Mouse (Mus musculus): ENCODE results near the gene Cisd1. TPM values are rescaled to one million over a fixed set of nuclear protein-coding genes. Genes with fewer than 3 reads are reported as not detected.

Gene Cisd1
- polyA plus RNA-seq, 1 experiment from 2014 or later: 158 TPM

DNA sequence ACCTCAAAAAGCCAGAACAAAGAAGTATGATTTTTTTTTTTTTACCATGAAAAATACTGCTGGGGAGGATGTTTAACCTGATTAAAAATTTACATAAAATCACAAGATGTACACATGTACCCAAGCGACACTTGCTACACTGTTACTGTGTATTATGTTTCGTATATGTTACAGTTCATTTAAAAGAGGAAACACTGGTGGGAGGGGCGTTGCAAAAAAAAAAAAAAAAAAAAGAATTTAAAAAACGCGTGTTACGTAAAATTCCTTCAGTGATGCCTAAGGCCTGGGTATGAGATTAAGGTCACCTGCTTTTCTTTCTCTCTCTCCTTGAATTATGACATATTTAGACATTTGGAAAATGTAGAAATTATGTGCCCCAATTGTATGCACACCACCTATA is 38.0 kb downstream of the Cisd1 start:
- no peak for ATAC-seq (replicated peaks; ENCODE audit: insufficient number of reproducible peaks, low FRiP score, low TSS enrichment)
- Histone ChIP-seq H3K27ac (ENCODE audit: low read depth, low read length) (no peak overlapping the region), H3K9me3 (replicated peaks; ENCODE audit: control insufficient read depth, low read length) (no peaks in the 10 kb centered on the region), H3K36me3 (ENCODE audit: control insufficient read depth, insufficient read depth, low read length) (no peaks in the 10 kb centered on the region), H3K4me2 (0 out of 2 replicates have a peak overlapping the region, but pooled peaks have one; percentile 58), H3K27me3 (ENCODE audit: control insufficient read depth, insufficient read depth, low read length) (no peaks in the 10 kb centered on the region), H3K4me1 (ENCODE audit: control insufficient read depth, insufficient read depth, low read length) (no peaks in the 10 kb centered on the region), H3K9ac (ENCODE audit: low read depth, low read length) (no peak overlapping the region), H3K4me3 (ENCODE audit: low read depth, low read length) (no peak overlapping the region)
- 69% methylated on average over 6 of the region's 6 CpGs for WGBS (ENCODE audit: insufficient replicate concordance)

DNA sequence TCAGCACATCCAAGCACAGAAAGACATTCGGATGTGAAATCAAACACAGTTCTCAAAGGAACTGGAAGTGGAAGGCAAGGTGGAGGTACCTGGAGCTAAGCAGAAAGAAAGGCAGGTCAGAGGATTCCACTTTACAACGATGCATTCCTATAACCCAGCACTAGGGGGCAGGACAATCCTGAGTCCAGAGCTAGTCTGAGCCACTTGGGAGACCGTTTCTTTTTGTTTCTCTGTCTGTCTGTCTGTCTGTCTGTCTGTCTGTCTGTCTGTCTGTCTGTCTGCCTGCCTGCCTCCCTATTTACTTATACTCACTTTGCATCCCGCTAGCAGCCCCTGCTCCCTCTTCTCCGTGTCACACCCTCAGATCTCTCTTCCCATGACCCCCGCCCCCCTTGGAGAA is 38.6 kb downstream of the Cisd1 start:
- 24% methylated on average over 6 of the region's 6 CpGs for WGBS (ENCODE audit: insufficient replicate concordance)
- Histone ChIP-seq H3K27ac (ENCODE audit: low read depth, low read length) (no peak overlapping the region), H3K27me3 (ENCODE audit: control insufficient read depth, insufficient read depth, low read length) (no peaks in the 10 kb centered on the region), H3K4me1 (ENCODE audit: control insufficient read depth, insufficient read depth, low read length) (no peaks in the 10 kb centered on the region), H3K9ac (ENCODE audit: low read depth, low read length) (no peak overlapping the region), H3K4me3 (ENCODE audit: low read depth, low read length) (no peak overlapping the region), H3K36me3 (ENCODE audit: control insufficient read depth, insufficient read depth, low read length) (no peaks in the 10 kb centered on the region), H3K4me2 (peak overlapping the region; percentile 58), H3K9me3 (replicated peaks; ENCODE audit: control insufficient read depth, low read length) (no peaks in the 10 kb centered on the region)
- no peak for ATAC-seq (replicated peaks; ENCODE audit: insufficient number of reproducible peaks, low FRiP score, low TSS enrichment)

DNA sequence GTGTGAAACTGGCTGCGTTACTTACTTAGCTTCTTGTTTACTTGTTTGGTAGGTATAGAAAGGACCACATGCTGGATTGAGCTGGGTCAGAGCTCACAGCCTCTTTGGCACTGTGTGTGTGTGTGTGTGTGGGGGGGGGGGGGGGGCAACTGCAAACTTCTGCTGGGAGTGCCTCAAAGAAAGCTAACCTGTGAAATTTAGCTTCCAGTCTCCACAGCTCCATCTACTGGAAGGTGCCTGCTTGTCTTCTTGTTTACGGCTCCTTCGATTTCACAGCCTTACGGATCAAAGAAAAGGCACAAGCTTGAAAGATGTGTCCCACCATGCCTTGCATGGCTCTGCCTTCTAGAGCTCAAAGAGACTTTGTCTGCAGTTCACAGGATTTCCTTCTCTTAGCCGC is 42.3 kb downstream of the Cisd1 start:
- no peak overlapping the region for H3K9ac ChIP-seq (ENCODE audit: low read depth, low read length)
- H3K4me2 ChIP-seq: 0 out of 2 replicates have a peak overlapping the region, but pooled peaks have one; percentile 7
- H3K36me3 ChIP-seq (ENCODE audit: control insufficient read depth, insufficient read depth, low read length): no peaks in the 10 kb centered on the region
- no peaks in the 10 kb centered on the region for H3K4me1 ChIP-seq (ENCODE audit: control insufficient read depth, insufficient read depth, low read length)
- H3K27ac ChIP-seq (ENCODE audit: low read depth, low read length): no peak overlapping the region
- no peaks in the 10 kb centered on the region for H3K27me3 ChIP-seq (ENCODE audit: control insufficient read depth, insufficient read depth, low read length)
- H3K4me3 ChIP-seq (ENCODE audit: low read depth, low read length): no peak overlapping the region
- ATAC-seq (replicated peaks; ENCODE audit: insufficient number of reproducible peaks, low FRiP score, low TSS enrichment): no peak
- no peaks in the 10 kb centered on the region for H3K9me3 ChIP-seq (replicated peaks; ENCODE audit: control insufficient read depth, low read length)
- WGBS (ENCODE audit: insufficient replicate concordance): 19% methylated on average over 5 of the region's 5 CpGs

GRCm38 (mm10) chr10:71300161-71300560 is 44.6 kb downstream of the Cisd1 start:
- no peak overlapping the region for H3K4me2 ChIP-seq
- H3K4me3 ChIP-seq (ENCODE audit: low read depth, low read length): no peak overlapping the region
- H3K27me3 ChIP-seq (ENCODE audit: control insufficient read depth, insufficient read depth, low read length): no peaks in the 10 kb centered on the region
- H3K27ac ChIP-seq (ENCODE audit: low read depth, low read length): no peak overlapping the region
- ATAC-seq (replicated peaks; ENCODE audit: insufficient number of reproducible peaks, low FRiP score, low TSS enrichment): no peak
- no peaks in the 10 kb centered on the region for H3K4me1 ChIP-seq (ENCODE audit: control insufficient read depth, insufficient read depth, low read length)
- H3K9me3 ChIP-seq (replicated peaks; ENCODE audit: control insufficient read depth, low read length): no peaks in the 10 kb centered on the region
- WGBS (ENCODE audit: insufficient replicate concordance): 64% methylated on average over 16 of the region's 16 CpGs
- H3K9ac ChIP-seq (ENCODE audit: low read depth, low read length): no peak overlapping the region
- no peaks in the 10 kb centered on the region for H3K36me3 ChIP-seq (ENCODE audit: control insufficient read depth, insufficient read depth, low read length)

DNA sequence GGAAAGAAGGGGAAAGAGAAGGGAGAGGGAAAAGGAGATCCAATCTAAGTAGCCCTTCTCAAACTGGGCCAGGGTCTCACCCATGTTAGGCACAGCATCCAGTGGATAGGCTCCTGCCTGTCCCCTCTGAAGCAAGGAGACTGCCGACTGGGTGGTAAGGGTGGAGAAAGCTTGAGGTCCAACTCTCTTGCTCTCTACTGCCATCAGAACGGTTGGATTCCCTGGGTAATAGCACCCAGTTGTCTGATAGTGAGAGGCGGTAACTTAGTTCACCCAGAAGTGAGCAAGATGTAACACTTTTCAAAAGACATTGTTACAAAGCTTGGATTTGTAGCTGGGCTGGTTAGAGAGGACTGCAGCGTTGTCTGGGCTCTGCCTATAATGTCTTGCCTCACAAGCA is 51.5 kb downstream of the Cisd1 start:
- Histone ChIP-seq H3K36me3 (ENCODE audit: control insufficient read depth, insufficient read depth, low read length) (no peaks in the 10 kb centered on the region), H3K27ac (ENCODE audit: low read depth, low read length) (no peak overlapping the region), H3K9me3 (replicated peaks; ENCODE audit: control insufficient read depth, low read length) (no peaks in the 10 kb centered on the region), H3K27me3 (ENCODE audit: control insufficient read depth, insufficient read depth, low read length) (no peaks in the 10 kb centered on the region), H3K9ac (ENCODE audit: low read depth, low read length) (no peak overlapping the region), H3K4me3 (ENCODE audit: low read depth, low read length) (no peak overlapping the region), H3K4me2 (no peak overlapping the region), H3K4me1 (ENCODE audit: control insufficient read depth, insufficient read depth, low read length) (no peaks in the 10 kb centered on the region; the same call in 1 of the 2 replicates)
- 57% methylated on average over 4 of the region's 4 CpGs for WGBS (ENCODE audit: insufficient replicate concordance)
- ATAC-seq (replicated peaks; ENCODE audit: insufficient number of reproducible peaks, low FRiP score, low TSS enrichment): no peak

DNA sequence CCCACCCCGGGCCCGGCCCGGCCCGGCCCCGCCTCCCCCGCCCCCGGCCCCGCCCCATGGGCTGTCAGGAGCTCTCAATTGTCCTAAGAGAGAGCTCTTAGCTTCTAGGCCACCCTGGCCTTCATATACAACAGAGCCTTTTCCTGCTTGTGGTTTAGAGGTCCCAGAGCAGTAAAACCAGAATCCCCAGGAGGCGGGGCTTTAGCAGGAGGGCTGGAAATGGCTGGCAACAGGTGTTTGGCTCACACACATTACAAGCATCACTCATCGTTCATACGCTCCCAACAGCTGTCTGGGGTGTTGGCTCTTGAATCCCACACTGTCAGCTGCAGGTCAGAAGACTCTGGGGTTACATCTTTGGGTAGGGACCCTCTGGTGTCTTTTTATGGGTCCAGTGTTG is 52.5 kb downstream of the Cisd1 start:
- WGBS (ENCODE audit: insufficient replicate concordance): 17% methylated on average over 10 of the region's 11 CpGs

GRCm38 (mm10) chr10:71291801-71292200 is 53.0 kb downstream of the Cisd1 start:
- H3K27ac ChIP-seq (ENCODE audit: low read depth, low read length): no peak overlapping the region
- no peaks in the 10 kb centered on the region; the same call in 1 of the 2 replicates for H3K4me1 ChIP-seq (ENCODE audit: control insufficient read depth, insufficient read depth, low read length)
- H3K27me3 ChIP-seq (ENCODE audit: control insufficient read depth, insufficient read depth, low read length): no peaks in the 10 kb centered on the region
- no peaks in the 10 kb centered on the region for H3K9me3 ChIP-seq (replicated peaks; ENCODE audit: control insufficient read depth, low read length)
- H3K4me3 ChIP-seq (ENCODE audit: low read depth, low read length): no peak overlapping the region
- no peak overlapping the region for H3K9ac ChIP-seq (ENCODE audit: low read depth, low read length)
- 17% methylated on average over 4 of the region's 4 CpGs for WGBS (ENCODE audit: insufficient replicate concordance)
- H3K36me3 ChIP-seq (ENCODE audit: control insufficient read depth, insufficient read depth, low read length): no peaks in the 10 kb centered on the region
- no peak for ATAC-seq (replicated peaks; ENCODE audit: insufficient number of reproducible peaks, low FRiP score, low TSS enrichment)
- peak overlapping the region; percentile 49 for H3K4me2 ChIP-seq

More for the DNA sequence above, 52.5 kb downstream of the Cisd1 start:
- Histone ChIP-seq H3K4me1 (ENCODE audit: control insufficient read depth, insufficient read depth, low read length) (no peaks in the 10 kb centered on the region; the same call in 1 of the 2 replicates), H3K9me3 (replicated peaks; ENCODE audit: control insufficient read depth, low read length) (no peaks in the 10 kb centered on the region), H3K4me2 (peak overlapping the region; percentile 49), H3K36me3 (ENCODE audit: control insufficient read depth, insufficient read depth, low read length) (no peaks in the 10 kb centered on the region), H3K27me3 (ENCODE audit: control insufficient read depth, insufficient read depth, low read length) (no peaks in the 10 kb centered on the region), H3K4me3 (ENCODE audit: low read depth, low read length) (no peak overlapping the region), H3K27ac (ENCODE audit: low read depth, low read length) (no peak overlapping the region), H3K9ac (ENCODE audit: low read depth, low read length) (no peak overlapping the region)
- 0 out of 2 replicates have a peak, but pooled peaks have one; percentile 53 for ATAC-seq (replicated peaks; ENCODE audit: insufficient number of reproducible peaks, low FRiP score, low TSS enrichment)

- 14% methylated on average over 3 of the region's 3 CpGs for WGBS (ENCODE audit: insufficient replicate concordance)
- Histone ChIP-seq H3K27me3 (ENCODE audit: control insufficient read depth, insufficient read depth, low read length) (no peaks in the 10 kb centered on the region), H3K4me3 (ENCODE audit: low read depth, low read length) (no peak overlapping the region), H3K9ac (ENCODE audit: low read depth, low read length) (no peak overlapping the region), H3K27ac (ENCODE audit: low read depth, low read length) (no peak overlapping the region), H3K4me2 (no peak overlapping the region), H3K9me3 (replicated peaks; ENCODE audit: control insufficient read depth, low read length) (no peaks in the 10 kb centered on the region), H3K36me3 (ENCODE audit: control insufficient read depth, insufficient read depth, low read length) (no peaks in the 10 kb centered on the region), H3K4me1 (ENCODE audit: control insufficient read depth, insufficient read depth, low read length) (no peaks in the 10 kb centered on the region; the same call in 1 of the 2 replicates)
- ATAC-seq (replicated peaks; ENCODE audit: insufficient number of reproducible peaks, low FRiP score, low TSS enrichment): no peak
Measured at GRCm38 (mm10) chr10:71291179-71291661, 53.5 kb downstream of the Cisd1 start.

DNA sequence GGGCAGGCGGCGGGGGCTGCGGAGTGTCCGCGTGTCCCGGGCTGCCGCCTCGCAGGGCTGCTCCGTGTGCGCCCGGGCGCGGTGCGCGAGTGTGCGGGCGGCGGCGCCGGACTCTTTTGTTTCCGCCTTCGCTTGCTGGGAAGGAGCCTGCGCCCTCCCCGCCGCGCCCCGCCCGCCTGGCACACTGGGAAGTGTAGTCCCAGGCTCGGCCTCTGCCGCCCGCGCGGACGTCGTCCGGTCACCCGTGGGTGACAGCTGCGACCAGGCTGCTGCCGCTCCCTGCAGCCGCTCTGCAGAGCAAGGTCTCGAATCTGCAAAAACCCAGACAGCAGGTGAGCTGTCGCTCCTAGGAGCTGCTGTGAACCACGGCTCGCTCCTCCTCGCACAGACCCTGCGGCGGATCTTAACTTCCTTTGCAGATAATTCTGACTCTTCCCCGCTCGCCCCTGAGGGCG is 59.6 kb downstream of the Cisd1 start, which contains the start of gene Ube2d1:
Gene Ube2d1 (minus strand): TSS at position 137 of the 455 bp plus-strand sequence.
- peak within 1 kb of the TSS; percentile 80 for H3K4me2 ChIP-seq
- peak within 1 kb of the TSS; percentile 96 for H3K4me3 ChIP-seq (ENCODE audit: low read depth, low read length)
- 0 out of 2 replicates have a peak, but pooled peaks cover 2% of the 10 kb centered on the region for H3K36me3 ChIP-seq (ENCODE audit: control insufficient read depth, insufficient read depth, low read length)
- under 1% methylated on average over 48 of the region's 50 CpGs for WGBS (ENCODE audit: insufficient replicate concordance)
- peak; percentile 86 for ATAC-seq (replicated peaks; ENCODE audit: insufficient number of reproducible peaks, low FRiP score, low TSS enrichment)
- H3K9me3 ChIP-seq (replicated peaks; ENCODE audit: control insufficient read depth, low read length): no peaks in the 10 kb centered on the region
- no peak within 1 kb of the TSS for H3K27ac ChIP-seq (ENCODE audit: low read depth, low read length)
- peak within 1 kb of the TSS; percentile 93 for H3K9ac ChIP-seq (ENCODE audit: low read depth, low read length)
- H3K4me1 ChIP-seq (ENCODE audit: control insufficient read depth, insufficient read depth, low read length): peaks cover 7% of the 10 kb centered on the region
- 0 out of 2 replicates have a peak, but pooled peaks cover 3% of the 10 kb centered on the region for H3K27me3 ChIP-seq (ENCODE audit: control insufficient read depth, insufficient read depth, low read length)
